Mouse (Mus musculus) testis, adult 2 months (tissue): ENCODE data around the gene Mogs.

Experiments
- CTCF ChIP-seq: fragments of 200-500 bp; IDR thresholded peaks from 2 replicates; pipeline ENCODE4 v1.5.1; 2012; ENCODE audit warnings: low read depth, mild to moderate bottlenecking, inconsistent platforms, low read length, moderate library complexity; ENCODE audit not compliant: control insufficient read depth, insufficient read depth, insufficient replicate concordance
- POLR2A ChIP-seq: fragments of 200-500 bp; IDR thresholded peaks from 2 replicates; pipeline ENCODE4 v1.6.1; 2012; ENCODE audit warnings: low read depth, mild to moderate bottlenecking, inconsistent platforms, low read length, moderate library complexity; ENCODE audit not compliant: control insufficient read depth

- TF ChIP-seq CTCF (no peak), POLR2A (no peak)
Observed at GRCm38 (mm10) chr6:83087205-83087925, 27.9 kb upstream of the Mogs start.
